Mouse (Mus musculus) cerebellum, adult 2 months (tissue): ENCODE data around the gene Krtdap. TPM values are rescaled to one million over a fixed set of nuclear protein-coding genes. Genes with fewer than 3 reads are reported as not detected.
"Not testable (repeated sequence)": the region's sequence is repeated elsewhere in the genome, so short reads cannot be mapped to it uniquely, and the experiment has no call there.

Experiments
- DNase-seq, 2 experiments: peaks; one replicate each; pipeline ENCODE4 v3.0.0; 2021
- H3K27ac ChIP-seq: fragments of 200-500 bp; 2 replicates; pipeline ENCODE4 v1.5.1; 2012; ENCODE audit warnings: low read length, control low read depth, inconsistent platforms; ENCODE audit not compliant: insufficient read depth
- H3K27me3 ChIP-seq: fragments of 200-500 bp; 2 replicates; pipeline ENCODE4 v1.6.1; 2012; ENCODE audit warnings: inconsistent platforms, mild to moderate bottlenecking, low read length, moderate library complexity; ENCODE audit not compliant: control insufficient read depth, insufficient read depth
- H3K4me1 ChIP-seq: fragments of 200-500 bp; 2 replicates; pipeline ENCODE4 v1.6.1; 2011; ENCODE audit warnings: low read length; ENCODE audit not compliant: control insufficient read depth, insufficient read depth
- H3K4me3 ChIP-seq: fragments of 200-500 bp; replicated peaks from 2 replicates; pipeline ENCODE3; 2011; ENCODE audit warnings: mild to moderate bottlenecking, low read depth, low read length, control low read depth; ENCODE audit not compliant: insufficient read depth
- CTCF ChIP-seq: fragments of 200-500 bp; IDR thresholded peaks from 2 replicates; pipeline ENCODE4 v1.5.1; 2011; ENCODE audit warnings: low read depth, mild to moderate bottlenecking, control low read depth, low read length, moderate library complexity, borderline replicate concordance; ENCODE audit not compliant: insufficient read depth
- POLR2A ChIP-seq: fragments of 200-500 bp; IDR thresholded peaks from 2 replicates; pipeline ENCODE4 v1.6.1; 2011; ENCODE audit warnings: low read length, control low read depth, borderline replicate concordance; ENCODE audit not compliant: insufficient read depth
- WGBS: fragments of 180-500 bp; shearing (Covaris S2); methylation state at CpG from one replicate; pipeline ENCODE4 v1.1.7; 2018; 5-methylcytosine and 5-hydroxymethylcytosine counted together
- polyA plus RNA-seq: library from polyadenylated mRNA; depleted of rRNA; stranded (reverse); fragments of >200 nt; gene quantifications from 2 replicates; pipeline ENCODE4 v1.2.3, GENCODE M21; 2012; rRNA removed

Krtdap gene
- polyA plus RNA-seq, 1 experiment, result not detected

- H3K4me3 ChIP-seq, result no peak overlapping the region
- H3K27me3 ChIP-seq, result no peaks in the 10 kb centered on the region
- no peak overlapping the region for H3K27ac ChIP-seq
- H3K4me1 ChIP-seq, result no peaks in the 10 kb centered on the region
- TF ChIP-seq POLR2A (no peak), CTCF (no peak)
- 77% methylated on average over 17 of the region's 17 CpGs for WGBS
- DNase-seq, result no peak
Observed at GRCm38 (mm10) chr7:30832261-30832660, 44.6 kb downstream of the Krtdap start.

GRCm38 (mm10) chr7:30832684-30833083 is 45.0 kb downstream of the Krtdap start:
- not testable (repeated sequence) for H3K4me3 ChIP-seq, H3K27me3 ChIP-seq, DNase-seq, H3K4me1 ChIP-seq, H3K27ac ChIP-seq
- 47% methylated on average over 11 of the region's 11 CpGs for WGBS

- no peaks in the 10 kb centered on the region for H3K4me1 ChIP-seq
- no peak overlapping the region for H3K27ac ChIP-seq
- no peaks in the 10 kb centered on the region for H3K27me3 ChIP-seq
- no peak for TF ChIP-seq POLR2A
- TF ChIP-seq CTCF, result no peak
- no peak for DNase-seq
- H3K4me3 ChIP-seq, result no peak overlapping the region
Observed at GRCm38 (mm10) chr7:30837277-30837676, 49.6 kb downstream of the Krtdap start.

GRCm38 (mm10) chr7:30840306-30840705 is 52.6 kb downstream of the Krtdap start:
- no peak for TF ChIP-seq POLR2A
- no peak for TF ChIP-seq CTCF
- Histone ChIP-seq H3K4me3 (no peak overlapping the region), H3K27ac (no peak overlapping the region), H3K27me3 (no peaks in the 10 kb centered on the region), H3K4me1 (no peaks in the 10 kb centered on the region)
- DNase-seq, result no peak
- WGBS, result 45% methylated on average over 3 of the region's 3 CpGs

Other genes with a start within 250 kb of the Krtdap start
- gene Hspb6, start 235.7 kb upstream of the Krtdap start, polyA plus RNA-seq, result 23.8 and 24.3 TPM in 2 replicates
- gene Proser3, start 235.6 kb upstream of the Krtdap start, polyA plus RNA-seq, result 5.6 and 7.4 TPM in 2 replicates
- 60.2 and 62.5 TPM in 2 replicates for gene Lin37, start 228.1 kb upstream of the Krtdap start, polyA plus RNA-seq
- gene U2af1l4, start 224.6 kb upstream of the Krtdap start, polyA plus RNA-seq, result 109 and 117 TPM in 2 replicates
- gene Gm49396, start 224.6 kb upstream of the Krtdap start, polyA plus RNA-seq, result 11.9 and 12.3 TPM in 2 replicates
- gene Psenen, start 224.3 kb upstream of the Krtdap start, polyA plus RNA-seq, result 147 and 155 TPM in 2 replicates
- 8.3 and 10.1 TPM in 2 replicates for gene Igflr1, start 222.5 kb upstream of the Krtdap start, polyA plus RNA-seq
- gene Kmt2b, start 199.2 kb upstream of the Krtdap start, polyA plus RNA-seq, result 57.7 and 60.0 TPM in 2 replicates
- not detected in 2 replicates for gene Zbtb32, start 189.0 kb upstream of the Krtdap start, polyA plus RNA-seq
- gene Upk1a, start 175.0 kb upstream of the Krtdap start, polyA plus RNA-seq, result 2.0 and 2.2 TPM in 2 replicates
- 1,224 and 1,255 TPM in 2 replicates for gene Cox6b1, start 161.7 kb upstream of the Krtdap start, polyA plus RNA-seq
- gene Etv2, start 152.0 kb upstream of the Krtdap start, polyA plus RNA-seq, result not detected in 2 replicates
- gene Rbm42, start 137.6 kb upstream of the Krtdap start, polyA plus RNA-seq, result 66.6 and 69.5 TPM in 2 replicates
- 16.4 and 17.1 TPM in 2 replicates for gene Haus5, start 122.9 kb upstream of the Krtdap start, polyA plus RNA-seq
- not detected in 2 replicates for gene Pmis2, start 116.3 kb upstream of the Krtdap start, polyA plus RNA-seq
- not detected in 2 replicates for gene 2200002J24Rik, start 89.0 kb upstream of the Krtdap start, polyA plus RNA-seq
- 0.33 and 0.39 TPM in 2 replicates for gene Atp4a, start 75.7 kb upstream of the Krtdap start, polyA plus RNA-seq
- 247 TPM in 2 replicates for gene Tmem147, start 58.4 kb upstream of the Krtdap start, polyA plus RNA-seq
- gene Gapdhs, start 44.2 kb upstream of the Krtdap start, polyA plus RNA-seq, result not detected in 2 replicates
- gene Sbsn, start 36.4 kb upstream of the Krtdap start, polyA plus RNA-seq, result 6.3 and 6.9 TPM in 2 replicates
- gene Dmkn, start 24.1 kb upstream of the Krtdap start, polyA plus RNA-seq, result 1.4 and 1.8 TPM in 2 replicates
- 0.03 TPM in 1 of 2 replicates, not detected in the other for gene Ffar2, start 35.9 kb downstream of the Krtdap start, polyA plus RNA-seq
- not detected in 2 replicates for gene Ffar3, start 68.3 kb downstream of the Krtdap start, polyA plus RNA-seq
- not detected in 2 replicates for gene Ffar1, start 73.7 kb downstream of the Krtdap start, polyA plus RNA-seq
- 0.11 and 0.19 TPM in 2 replicates for gene Cd22, start 92.4 kb downstream of the Krtdap start, polyA plus RNA-seq
- gene Mag, start 127.0 kb downstream of the Krtdap start, polyA plus RNA-seq, result 683 and 783 TPM in 2 replicates
- not detected in 2 replicates for gene Hamp2, start 136.8 kb downstream of the Krtdap start, polyA plus RNA-seq
- gene Hamp, start 156.1 kb downstream of the Krtdap start, polyA plus RNA-seq, result not detected in 2 replicates
- 226 and 230 TPM in 2 replicates for gene Usf2, start 168.9 kb downstream of the Krtdap start, polyA plus RNA-seq
- gene Lsr, start 185.6 kb downstream of the Krtdap start, polyA plus RNA-seq, result 9.2 and 9.4 TPM in 2 replicates
- 0.13 and 0.29 TPM in 2 replicates for gene Fam187b, start 185.9 kb downstream of the Krtdap start, polyA plus RNA-seq